Mouse (Mus musculus): Measurements from ENCODE around the gene Tex264. TPM values are rescaled to one million over a fixed set of nuclear protein-coding genes. Genes with fewer than 3 reads are reported as not detected.
A peak's percentile ranks its signal among the peaks of the same experiment; 100 is the strongest.

Tex264 gene
- polyA plus RNA-seq, 1 experiment from 2014 or later: 72.9 TPM

GRCm38 (mm10) chr9:106684918-106685248 lies 844 bp downstream of the Tex264 start:
- WGBS: 2% methylated on average over 12 of the region's 14 CpGs
- Histone ChIP-seq H3K4me3 (peak overlapping the region; percentile 62), H3K27ac (peak overlapping the region; percentile 87), H3K4me2 (peak overlapping the region; percentile 88), H3K27me3 (no peaks in the 10 kb centered on the region), H3K36me3 (peaks cover 22% of the 10 kb centered on the region), H3K9me3 (no peaks in the 10 kb centered on the region), H3K4me1 (peaks cover 24% of the 10 kb centered on the region), H3K9ac (peak overlapping the region; percentile 86)
- no peak for ATAC-seq (ENCODE audit: insufficient number of reproducible peaks, low FRiP score, low TSS enrichment, low read depth)

- peak overlapping the region; percentile 88 for H3K4me2 ChIP-seq
- peaks cover 28% of the 10 kb centered on the region for H3K36me3 ChIP-seq
- peak overlapping the region; percentile 86 for H3K9ac ChIP-seq
- H3K4me1 ChIP-seq: peaks cover 24% of the 10 kb centered on the region
- ATAC-seq (ENCODE audit: insufficient number of reproducible peaks, low FRiP score, low TSS enrichment, low read depth): no peak
- peak overlapping the region; percentile 62 for H3K4me3 ChIP-seq
- no peaks in the 10 kb centered on the region for H3K9me3 ChIP-seq
- 77% methylated on average over 6 of the region's 6 CpGs for WGBS
- H3K27ac ChIP-seq: peak overlapping the region; percentile 87; the same call in 1 of the 2 replicates
- no peaks in the 10 kb centered on the region for H3K27me3 ChIP-seq
Measured at GRCm38 (mm10) chr9:106684093-106684872, 1.4 kb downstream of the Tex264 start.

- WGBS: 77% methylated on average over 9 of the region's 9 CpGs
- Histone ChIP-seq H3K4me3 (no peak overlapping the region), H3K4me1 (peaks cover 13% of the 10 kb centered on the region), H3K4me2 (no peak overlapping the region), H3K9ac (no peak overlapping the region), H3K27me3 (no peaks in the 10 kb centered on the region), H3K36me3 (peaks cover 55% of the 10 kb centered on the region), H3K9me3 (no peaks in the 10 kb centered on the region), H3K27ac (no peak overlapping the region)
- no peak for ATAC-seq (ENCODE audit: insufficient number of reproducible peaks, low FRiP score, low TSS enrichment, low read depth)
Measured at GRCm38 (mm10) chr9:106681026-106681425, 4.7 kb downstream of the Tex264 start.

GRCm38 (mm10) chr9:106678242-106678641 lies 7.5 kb downstream of the Tex264 start:
- WGBS: 72% methylated on average over 4 of the region's 4 CpGs
- ATAC-seq (ENCODE audit: insufficient number of reproducible peaks, low FRiP score, low TSS enrichment, low read depth): no peak

GRCm38 (mm10) chr9:106677702-106678101 lies 8.0 kb downstream of the Tex264 start:
- no peak for ATAC-seq (ENCODE audit: insufficient number of reproducible peaks, low FRiP score, low TSS enrichment, low read depth)
- WGBS: 91% methylated on average over 5 of the region's 5 CpGs
- Histone ChIP-seq H3K27me3 (no peaks in the 10 kb centered on the region), H3K36me3 (peaks cover 71% of the 10 kb centered on the region), H3K4me2 (no peak overlapping the region), H3K9me3 (no peaks in the 10 kb centered on the region), H3K9ac (no peak overlapping the region), H3K4me3 (no peak overlapping the region), H3K27ac (no peak overlapping the region), H3K4me1 (no peaks in the 10 kb centered on the region)

More at GRCm38 (mm10) chr9:106678242-106678641, 7.5 kb downstream of the Tex264 start:
- no peak overlapping the region for H3K4me2 ChIP-seq
- no peaks in the 10 kb centered on the region for H3K9me3 ChIP-seq
- no peak overlapping the region for H3K27ac ChIP-seq
- no peaks in the 10 kb centered on the region for H3K4me1 ChIP-seq
- H3K9ac ChIP-seq: no peak overlapping the region
- no peak overlapping the region for H3K4me3 ChIP-seq
- peaks cover 66% of the 10 kb centered on the region for H3K36me3 ChIP-seq
- no peaks in the 10 kb centered on the region for H3K27me3 ChIP-seq

GRCm38 (mm10) chr9:106676571-106676970 lies 9.2 kb downstream of the Tex264 start:
- no peak overlapping the region for H3K9ac ChIP-seq
- no peak overlapping the region for H3K4me2 ChIP-seq
- WGBS: 80% methylated on average over 4 of the region's 4 CpGs
- H3K4me3 ChIP-seq: no peak overlapping the region
- H3K4me1 ChIP-seq: no peaks in the 10 kb centered on the region
- H3K27ac ChIP-seq: no peak overlapping the region
- no peaks in the 10 kb centered on the region for H3K9me3 ChIP-seq
- peaks cover 77% of the 10 kb centered on the region for H3K36me3 ChIP-seq
- no peak for ATAC-seq (ENCODE audit: insufficient number of reproducible peaks, low FRiP score, low TSS enrichment, low read depth)
- H3K27me3 ChIP-seq: no peaks in the 10 kb centered on the region

- no peaks in the 10 kb centered on the region for H3K27me3 ChIP-seq
- H3K9me3 ChIP-seq: no peaks in the 10 kb centered on the region
- no peak overlapping the region for H3K4me2 ChIP-seq
- no peak for ATAC-seq (ENCODE audit: insufficient number of reproducible peaks, low FRiP score, low TSS enrichment, low read depth)
- WGBS: 77% methylated on average over 9 of the region's 9 CpGs
- no peaks in the 10 kb centered on the region for H3K4me1 ChIP-seq
- no peak overlapping the region for H3K27ac ChIP-seq
- H3K36me3 ChIP-seq: peaks cover 77% of the 10 kb centered on the region
- H3K9ac ChIP-seq: no peak overlapping the region
- H3K4me3 ChIP-seq: no peak overlapping the region
Measured at GRCm38 (mm10) chr9:106675965-106676364, 9.8 kb downstream of the Tex264 start.

GRCm38 (mm10) chr9:106675480-106675879 lies 10.2 kb downstream of the Tex264 start:
- Histone ChIP-seq H3K27me3 (no peaks in the 10 kb centered on the region), H3K27ac (no peak overlapping the region), H3K9ac (no peak overlapping the region), H3K4me1 (no peaks in the 10 kb centered on the region), H3K9me3 (no peaks in the 10 kb centered on the region), H3K4me2 (no peak overlapping the region), H3K4me3 (no peak overlapping the region), H3K36me3 (peaks cover 77% of the 10 kb centered on the region)
- WGBS: 0% methylated on average over 1 of the region's 1 CpGs
- no peak for ATAC-seq (ENCODE audit: insufficient number of reproducible peaks, low FRiP score, low TSS enrichment, low read depth)

GRCm38 (mm10) chr9:106673860-106674259 lies 11.9 kb downstream of the Tex264 start:
- H3K9ac ChIP-seq: no peak overlapping the region
- no peaks in the 10 kb centered on the region for H3K4me1 ChIP-seq
- WGBS: 83% methylated on average over 2 of the region's 2 CpGs
- no peak overlapping the region for H3K27ac ChIP-seq
- no peak for ATAC-seq (ENCODE audit: insufficient number of reproducible peaks, low FRiP score, low TSS enrichment, low read depth)
- no peak overlapping the region for H3K4me2 ChIP-seq
- H3K36me3 ChIP-seq: peaks cover 73% of the 10 kb centered on the region
- H3K4me3 ChIP-seq: no peak overlapping the region
- H3K9me3 ChIP-seq: no peaks in the 10 kb centered on the region
- H3K27me3 ChIP-seq: no peaks in the 10 kb centered on the region

GRCm38 (mm10) chr9:106664856-106665255 lies 20.9 kb downstream of the Tex264 start:
- 75% methylated on average over 6 of the region's 6 CpGs for WGBS
- Histone ChIP-seq H3K9me3 (no peaks in the 10 kb centered on the region), H3K4me2 (no peak overlapping the region), H3K9ac (no peak overlapping the region), H3K27me3 (no peaks in the 10 kb centered on the region), H3K4me3 (no peak overlapping the region), H3K4me1 (no peaks in the 10 kb centered on the region), H3K27ac (no peak overlapping the region), H3K36me3 (peaks cover 94% of the 10 kb centered on the region)
- no peak for ATAC-seq (ENCODE audit: insufficient number of reproducible peaks, low FRiP score, low TSS enrichment, low read depth)

GRCm38 (mm10) chr9:106664433-106664832 lies 21.3 kb downstream of the Tex264 start:
- no peaks in the 10 kb centered on the region for H3K4me1 ChIP-seq
- no peak overlapping the region for H3K4me2 ChIP-seq
- H3K4me3 ChIP-seq: no peak overlapping the region
- ATAC-seq (ENCODE audit: insufficient number of reproducible peaks, low FRiP score, low TSS enrichment, low read depth): no peak
- no peaks in the 10 kb centered on the region for H3K9me3 ChIP-seq
- H3K27me3 ChIP-seq: no peaks in the 10 kb centered on the region
- no peak overlapping the region for H3K9ac ChIP-seq
- H3K36me3 ChIP-seq: peaks cover 97% of the 10 kb centered on the region
- H3K27ac ChIP-seq: no peak overlapping the region
- 81% methylated on average over 4 of the region's 4 CpGs for WGBS

GRCm38 (mm10) chr9:106663200-106663599 lies 22.5 kb downstream of the Tex264 start:
- 76% methylated on average over 6 of the region's 6 CpGs for WGBS
- no peaks in the 10 kb centered on the region for H3K4me1 ChIP-seq
- no peak overlapping the region for H3K4me3 ChIP-seq
- no peaks in the 10 kb centered on the region for H3K9me3 ChIP-seq
- no peak overlapping the region for H3K27ac ChIP-seq
- peaks cover 98% of the 10 kb centered on the region for H3K36me3 ChIP-seq
- no peak for ATAC-seq (ENCODE audit: insufficient number of reproducible peaks, low FRiP score, low TSS enrichment, low read depth)
- no peak overlapping the region for H3K9ac ChIP-seq
- no peak overlapping the region for H3K4me2 ChIP-seq
- no peaks in the 10 kb centered on the region for H3K27me3 ChIP-seq
